Mouse (Mus musculus): ENCODE data around the gene Lrtm2.

- TF ChIP-seq CTCF (IDR thresholded peaks at IDR 0.05; ENCODE audit: borderline replicate concordance, insufficient read depth, low read length) (no peak), POLR2A (IDR thresholded peaks at IDR 0.05; ENCODE audit: low read depth, low read length) (no peak)
Observed at GRCm38 (mm10) chr6:119338121-119338912, 7.8 kb upstream of the Lrtm2 start.
